Mouse (Mus musculus) neutrophil, adult 65 days (primary cell): ENCODE data around the gene Tcaf2. TPM values are rescaled to one million over a fixed set of nuclear protein-coding genes. Genes with fewer than 3 reads are reported as not detected.

Experiments
- total RNA-seq: library from RNA; stranded (reverse); gene quantifications from 2 replicates; pipeline ENCODE4 v1.2.4, GENCODE M21; 2023

Tcaf2 gene
- 0.22 TPM in 1 of 2 replicates, not detected in the other for total RNA-seq

GRCm38 (mm10) chr6:42644912-42645549, at the start of gene Tcaf2:
Gene Tcaf2 (minus strand): TSS chr6:42645254.

GRCm38 (mm10) chr6:42597592-42597991, 47.5 kb downstream of the Tcaf2 start, which contains the start of gene Tcaf3:
Gene Tcaf3 (minus strand): TSS chr6:42597692.

Other genes starting within 250 kb of the Tcaf2 start
- 4.8 and 7.0 TPM in 2 replicates for gene Tas2r143, start 245.0 kb downstream of the Tcaf2 start, total RNA-seq
- gene Tas2r135, start 239.8 kb downstream of the Tcaf2 start, total RNA-seq, result 4.3 and 9.0 TPM in 2 replicates
- 1.6 and 1.7 TPM in 2 replicates for gene Tas2r126, start 210.7 kb downstream of the Tcaf2 start, total RNA-seq
- gene Olfr458, start 180.1 kb downstream of the Tcaf2 start, total RNA-seq, result not detected in 2 replicates
- gene Olfr457, start 168.9 kb downstream of the Tcaf2 start, total RNA-seq, result not detected in 2 replicates
- gene Olfr456, start 158.0 kb downstream of the Tcaf2 start, total RNA-seq, result not detected in 2 replicates
- gene Olfr455, start 97.7 kb downstream of the Tcaf2 start, total RNA-seq, result not detected in 2 replicates
- gene Tcaf3, start 47.6 kb downstream of the Tcaf2 start, total RNA-seq, result not detected in 2 replicates
- gene Tcaf1, start 64.8 kb upstream of the Tcaf2 start, total RNA-seq, result not detected in 2 replicates
- gene Olfr453, start 94.1 kb upstream of the Tcaf2 start, total RNA-seq, result not detected in 2 replicates
- gene Olfr38, start 111.2 kb upstream of the Tcaf2 start, total RNA-seq, result not detected in 2 replicates
- gene Olfr452, start 139.8 kb upstream of the Tcaf2 start, total RNA-seq, result not detected in 2 replicates
- gene Olfr450, start 166.7 kb upstream of the Tcaf2 start, total RNA-seq, result not detected in 2 replicates
- gene Olfr449, start 189.1 kb upstream of the Tcaf2 start, total RNA-seq, result not detected in 2 replicates
- not detected in 2 replicates for gene Olfr448, start 245.2 kb upstream of the Tcaf2 start, total RNA-seq